Mouse (Mus musculus): Measurements from ENCODE around the gene Prodh2.

The Prodh2 gene

DNA sequence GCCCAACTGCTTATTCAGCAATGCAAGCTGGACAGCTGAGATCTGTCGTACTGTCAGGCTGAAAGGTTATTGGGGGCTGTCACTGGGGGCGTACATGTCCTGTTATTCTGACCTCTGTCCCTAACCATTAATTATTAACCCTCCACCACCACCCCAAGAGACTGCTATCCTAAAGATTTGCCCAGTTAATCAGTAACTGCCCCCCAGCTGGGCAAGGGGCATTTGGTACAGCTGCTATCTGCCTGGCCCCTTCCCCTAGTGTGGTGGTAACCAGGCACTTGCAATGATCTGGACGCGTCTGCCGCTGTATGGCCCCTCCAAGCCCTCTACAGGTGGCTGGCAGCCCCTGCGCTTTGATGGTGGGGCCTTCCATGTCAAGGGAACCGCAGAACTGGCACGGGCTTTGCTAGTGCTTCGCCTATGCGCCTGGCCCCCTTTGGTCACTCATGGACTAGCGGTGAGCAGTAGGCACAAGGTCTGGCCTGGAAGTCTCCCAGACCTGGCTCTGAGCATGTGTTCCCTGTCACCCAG, at the start of gene Prodh2:
TSS of gene Prodh2 (plus strand) at position 222 of the 531 bp plus-strand sequence.
- in situ Hi-C loops (cut with MboI, MseI), result loop anchor here (5.0 kb wide), 1 partner anchor 119 kb away; the partner anchor contains the start of gene Upk1a

DNA sequence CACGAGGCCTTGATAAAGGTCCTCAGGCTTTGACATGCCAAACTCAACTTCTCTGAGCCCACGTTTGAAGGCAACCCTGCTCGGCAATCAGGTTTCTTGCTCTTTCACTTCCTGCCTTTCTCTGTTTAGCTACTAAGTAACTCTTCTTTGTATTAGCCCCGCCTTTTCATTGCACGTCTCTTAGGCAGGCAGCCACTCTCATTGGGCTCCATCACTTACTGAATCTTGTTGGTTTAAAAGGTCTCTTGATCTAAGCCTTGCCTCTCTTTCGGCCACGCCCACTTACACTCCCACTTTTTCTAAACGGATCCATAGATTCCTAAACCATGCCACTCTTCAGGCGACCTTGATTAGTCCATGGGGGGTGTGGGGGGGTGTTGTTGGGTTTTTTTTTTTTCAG, 49.7 kb upstream of the Prodh2 start:
- in situ Hi-C loops (cut with MboI, MseI), result no loop called here

DNA sequence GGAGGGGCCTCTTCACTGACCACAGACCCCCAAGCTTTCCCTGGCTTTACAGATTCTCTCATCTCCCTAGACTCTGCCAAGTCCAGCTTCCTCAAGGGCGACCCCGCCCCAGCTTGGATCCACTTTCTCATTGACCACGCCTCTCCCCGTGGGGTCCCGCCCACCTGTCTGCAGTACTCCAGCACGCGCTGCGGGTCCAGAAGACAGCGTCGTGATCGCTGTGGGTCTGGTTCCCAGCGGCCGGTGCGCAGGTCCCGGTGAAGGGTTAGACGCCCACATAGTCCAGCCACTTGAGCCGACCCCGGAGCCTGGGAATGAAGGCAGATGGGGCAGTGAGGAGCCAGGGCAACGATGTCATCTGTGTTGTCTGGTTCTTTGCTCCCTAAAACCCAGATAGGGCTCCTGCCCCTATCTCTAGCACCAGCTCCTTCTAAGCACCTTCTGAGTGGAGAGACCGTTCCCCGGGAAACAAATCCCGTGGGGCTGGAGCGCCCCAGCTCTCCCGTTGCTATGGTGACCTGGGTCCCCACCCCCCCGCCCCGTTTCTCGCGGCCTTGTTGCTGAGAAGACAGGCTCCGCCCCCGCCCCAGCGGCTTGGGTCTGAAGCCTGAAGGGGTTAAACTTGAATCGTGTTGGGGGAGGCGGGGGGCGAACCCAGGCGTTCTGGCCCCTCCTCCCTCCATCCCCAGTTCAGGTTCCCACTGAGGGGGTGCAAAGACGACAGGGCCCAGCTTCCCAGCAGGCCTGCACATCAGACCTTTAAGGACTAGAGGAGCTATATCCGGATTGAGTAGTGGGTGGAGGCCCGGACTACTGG, 49.1 kb upstream of the Prodh2 start:
- in situ Hi-C loops (cut with MboI, MseI), result no loop called here

- in situ Hi-C loops (cut with MboI, MseI), result no loop called here
Measured at GRCm38 (mm10) chr7:30444971-30445751, 48.3 kb upstream of the Prodh2 start, which contains the start of gene Aplp1. Aplp1 (minus strand) TSS chr7:30445535.

GRCm38 (mm10) chr7:30450241-30450640, 43.2 kb upstream of the Prodh2 start:
- in situ Hi-C loops (cut with MboI, MseI), result no loop called here

- in situ Hi-C loops (cut with MboI, MseI), result no loop called here
Measured at GRCm38 (mm10) chr7:30453327-30453726, 40.1 kb upstream of the Prodh2 start.

GRCm38 (mm10) chr7:30453766-30454165, 39.7 kb upstream of the Prodh2 start:
- in situ Hi-C loops (cut with MboI, MseI), result no loop called here

- in situ Hi-C loops (cut with MboI, MseI), result no loop called here
Measured at GRCm38 (mm10) chr7:30454259-30454658, 39.2 kb upstream of the Prodh2 start.

DNA sequence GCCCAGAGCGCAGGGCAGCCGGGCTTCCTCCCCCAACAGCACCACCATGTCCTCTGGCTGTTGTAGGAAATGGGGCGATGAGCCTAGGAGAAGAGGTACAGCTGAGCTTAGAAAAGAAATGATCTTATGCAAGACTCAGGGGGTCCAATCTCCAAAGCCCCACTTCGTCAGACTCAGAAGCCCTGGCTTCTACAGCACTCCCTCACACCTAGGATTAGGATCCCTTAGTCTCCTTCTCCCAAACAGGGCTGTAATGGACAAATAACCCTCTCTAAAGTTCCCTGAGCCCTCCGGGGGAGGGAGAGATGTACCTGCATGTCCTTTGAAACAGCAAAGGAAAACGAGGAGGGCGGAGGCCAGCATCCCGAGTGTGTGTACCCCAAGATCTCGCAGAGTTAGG, 36.9 kb upstream of the Prodh2 start:
- in situ Hi-C loops (cut with MboI, MseI), result no loop called here

DNA sequence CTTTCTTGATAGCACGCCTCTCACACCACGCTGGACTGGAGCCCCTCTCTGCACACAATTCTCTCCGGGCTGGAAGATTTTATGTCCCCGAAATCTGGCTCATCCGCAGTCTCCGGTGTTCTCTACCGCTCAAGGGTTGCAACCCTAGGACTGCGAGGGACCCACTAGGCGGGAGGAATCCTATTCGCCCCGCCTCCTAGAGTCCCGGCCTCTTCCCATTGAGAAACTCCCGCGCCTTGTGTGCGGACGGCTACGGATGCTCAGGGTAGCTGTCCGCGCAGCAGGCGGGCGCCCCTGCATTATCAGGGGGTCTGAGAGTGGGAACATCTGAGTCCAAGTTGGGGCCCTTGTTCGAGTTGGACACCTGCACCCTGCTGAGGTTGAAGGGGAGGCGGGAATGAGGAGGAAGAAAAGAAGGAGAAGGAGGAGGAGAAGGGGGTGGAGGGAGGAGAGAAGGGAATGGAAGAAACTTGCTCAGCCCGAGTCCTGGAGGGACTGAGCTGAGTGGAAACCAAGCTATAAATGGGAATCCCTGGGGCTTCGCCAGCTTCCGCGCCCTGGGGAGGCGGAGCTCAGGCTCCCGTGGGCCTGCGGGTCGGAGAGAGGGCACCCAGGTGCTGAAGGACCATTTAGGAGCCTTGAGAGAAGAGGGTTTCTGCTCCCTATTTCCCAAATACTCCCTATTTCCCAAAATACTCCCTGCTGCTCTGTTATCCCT, 36.4 kb upstream of the Prodh2 start:
- in situ Hi-C loops (cut with MboI, MseI), result no loop called here

DNA sequence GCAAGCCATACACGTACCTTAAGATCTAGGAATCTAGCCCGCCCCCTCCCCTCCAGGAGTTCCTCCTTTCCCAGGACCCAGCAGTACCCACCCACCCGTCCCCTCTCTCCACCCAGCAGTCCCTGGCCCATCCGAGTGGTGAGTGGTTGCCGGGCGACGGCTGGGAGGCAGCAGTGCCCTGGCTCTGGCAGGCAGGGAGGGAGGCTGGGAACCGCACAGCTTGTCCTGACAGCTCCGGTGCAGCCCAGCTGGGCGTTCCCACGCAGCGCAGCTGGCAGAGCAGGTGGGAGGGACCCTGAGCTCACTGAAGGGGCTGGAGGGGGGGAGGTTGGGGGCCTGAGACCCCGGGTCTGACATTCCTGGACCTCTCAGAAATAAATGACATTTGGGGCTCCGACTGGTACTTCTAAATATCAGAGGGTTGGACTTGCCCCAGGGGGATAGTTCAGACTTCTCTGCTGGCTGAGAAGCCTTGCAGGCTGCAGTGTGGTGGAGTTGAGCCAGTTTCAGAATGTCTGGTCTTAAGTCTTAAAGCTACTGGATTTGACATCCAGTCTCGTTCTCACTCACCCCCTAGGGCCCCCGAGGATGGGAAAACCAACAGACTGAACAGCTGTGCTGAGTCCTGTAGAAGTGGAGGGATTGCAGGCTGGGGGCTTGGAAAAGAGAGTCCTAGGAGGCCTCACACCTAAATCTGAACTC, 35.6 kb upstream of the Prodh2 start, which contains the start of the genes Kirrel2 and Nphs1:
TSS of gene Kirrel2 (minus strand) at position 62 of the 702 bp plus-strand sequence.
TSS of gene Nphs1 (plus strand) at position 687 of the 702 bp plus-strand sequence.
- in situ Hi-C loops (cut with MboI, MseI), result no loop called here

GRCm38 (mm10) chr7:30459484-30459883, 33.9 kb upstream of the Prodh2 start:
- in situ Hi-C loops (cut with MboI, MseI), result no loop called here

DNA sequence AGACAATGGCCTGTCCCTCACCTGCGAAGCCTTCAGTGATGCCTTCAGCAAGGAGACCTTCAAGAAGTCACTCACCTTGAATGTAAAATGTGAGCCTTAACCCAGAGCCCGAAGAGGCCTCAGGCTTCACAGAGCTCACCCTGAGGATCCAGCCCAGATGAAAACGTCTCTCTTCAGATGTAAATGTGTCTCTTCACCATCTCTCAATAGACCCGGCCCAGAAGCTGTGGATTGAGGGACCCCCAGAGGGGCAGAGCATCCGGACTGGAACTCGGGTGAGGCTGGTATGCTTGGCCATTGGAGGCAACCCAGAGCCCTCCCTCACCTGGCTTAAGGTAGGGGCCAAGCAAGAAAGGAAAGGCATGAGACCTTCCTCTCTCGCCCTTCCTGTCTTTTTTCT, 29.9 kb upstream of the Prodh2 start:
- in situ Hi-C loops (cut with MboI, MseI), result no loop called here

GRCm38 (mm10) chr7:30463996-30464395, 29.4 kb upstream of the Prodh2 start:
- in situ Hi-C loops (cut with MboI, MseI), result no loop called here

- in situ Hi-C loops (cut with MboI, MseI), result no loop called here
Measured at GRCm38 (mm10) chr7:30464816-30465300, 28.6 kb upstream of the Prodh2 start.

DNA sequence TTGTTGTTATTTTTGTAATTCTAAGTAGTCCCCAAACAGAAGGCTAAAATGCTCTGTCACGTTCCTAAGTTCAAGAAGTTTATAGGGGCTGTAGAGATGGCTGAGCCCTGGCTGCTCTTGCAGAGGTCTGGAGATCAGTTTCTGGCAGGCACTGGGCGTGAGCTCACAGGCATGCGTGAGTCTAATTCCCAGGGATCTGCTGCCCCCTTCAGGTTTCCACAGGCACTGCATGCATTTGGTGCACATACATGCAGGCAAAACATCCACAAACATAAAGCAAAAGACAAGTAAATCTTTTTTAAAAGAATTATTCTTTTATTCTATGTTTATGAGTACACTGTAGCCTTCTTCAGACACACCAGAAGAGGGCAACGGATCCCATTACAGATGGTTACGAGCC, 21.0 kb upstream of the Prodh2 start:
- in situ Hi-C loops (cut with MboI, MseI), result loop anchor here (10.0 kb wide), 1 partner anchor 98 kb away; no protein-coding TSS in a partner anchor

DNA sequence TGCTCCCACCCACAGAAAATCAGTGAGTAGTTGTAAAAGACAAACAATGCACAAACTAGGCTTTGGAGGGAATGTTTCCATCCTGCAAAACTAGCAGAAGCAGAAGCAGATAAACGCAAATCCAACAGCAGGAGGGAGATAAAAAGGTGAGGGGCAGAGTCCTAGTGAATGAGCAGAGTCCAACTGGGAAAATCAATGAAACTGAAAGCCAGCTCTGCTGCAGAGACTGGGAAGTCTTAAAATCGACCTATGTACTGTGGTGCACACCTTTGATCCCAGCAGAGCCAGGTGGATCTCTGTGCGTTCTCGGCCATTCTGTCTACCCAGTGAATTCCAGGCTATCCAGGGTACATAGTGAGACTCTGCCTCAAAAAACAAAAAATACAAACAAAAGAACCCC, 18.4 kb upstream of the Prodh2 start:
- in situ Hi-C loops (cut with MboI, MseI), result loop anchor here (10.0 kb wide), 1 partner anchor 100 kb away; no protein-coding TSS in a partner anchor

GRCm38 (mm10) chr7:30476136-30476535, 17.3 kb upstream of the Prodh2 start:
- in situ Hi-C loops (cut with MboI, MseI), result loop anchor here (10.0 kb wide), 1 partner anchor 101 kb away; no protein-coding TSS in a partner anchor

DNA sequence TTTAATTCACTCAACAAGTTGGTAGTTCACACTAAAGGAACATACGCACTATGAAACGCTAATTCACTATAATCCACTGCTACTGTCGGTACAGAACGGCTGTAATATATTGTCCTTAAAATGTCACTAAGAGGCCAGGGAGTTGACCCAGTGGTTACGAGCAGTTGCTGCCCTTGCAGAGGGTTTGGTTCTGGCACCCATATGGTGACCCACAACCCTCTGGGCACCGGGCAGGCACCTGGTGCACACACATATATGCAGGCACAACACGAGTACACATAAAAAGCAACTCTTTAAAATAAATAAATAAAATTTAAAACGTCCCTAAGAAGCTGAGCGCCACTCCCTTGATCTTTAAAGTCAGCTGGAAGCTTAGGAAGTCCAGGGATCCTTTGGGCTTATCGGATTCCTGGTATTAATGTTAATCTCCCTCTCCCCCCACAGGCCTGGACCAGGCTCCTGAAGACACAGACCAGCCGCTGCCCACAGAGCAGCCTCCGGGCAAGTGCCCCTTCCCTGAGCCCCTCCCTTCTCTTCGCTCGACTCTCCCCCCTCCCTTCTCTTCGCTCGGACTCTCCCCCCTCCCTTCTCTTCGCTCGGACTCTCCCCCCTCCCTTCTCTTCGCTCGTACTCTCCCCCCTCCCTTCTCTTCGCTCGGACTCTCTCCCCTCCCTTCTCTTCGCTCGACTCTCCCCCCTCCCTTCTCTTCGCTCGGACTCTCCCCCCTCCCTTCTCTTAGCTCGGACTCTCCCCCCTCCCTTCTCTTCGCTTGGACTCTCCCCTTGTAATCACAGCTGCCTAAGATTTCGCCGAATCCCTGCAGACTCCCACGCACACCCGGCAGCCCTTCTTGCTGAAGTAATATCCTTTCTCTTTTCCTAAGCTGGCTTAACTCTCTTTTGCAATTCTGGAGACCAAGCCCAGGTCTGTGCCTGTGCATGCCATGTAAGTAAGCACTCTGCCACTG, 15.7 kb upstream of the Prodh2 start:
- in situ Hi-C loops (cut with MboI, MseI), result loop anchor here (10.0 kb wide), 1 partner anchor 103 kb away; no protein-coding TSS in a partner anchor
